Mouse (Mus musculus) urinary bladder, adult 18-20 months (tissue): ENCODE data around the gene Gm438.
"Not testable (repeated sequence)": the region's sequence is repeated elsewhere in the genome, so short reads cannot be mapped to it uniquely, and the experiment has no call there.

Experiments
- DNase-seq, 2 experiments: peaks; one replicate each; pipeline ENCODE4 v3.0.0; 2022; ENCODE audit warnings: low spot score in 2 of 2, mixed read lengths in 2 of 2

Gene Gm438

DNA sequence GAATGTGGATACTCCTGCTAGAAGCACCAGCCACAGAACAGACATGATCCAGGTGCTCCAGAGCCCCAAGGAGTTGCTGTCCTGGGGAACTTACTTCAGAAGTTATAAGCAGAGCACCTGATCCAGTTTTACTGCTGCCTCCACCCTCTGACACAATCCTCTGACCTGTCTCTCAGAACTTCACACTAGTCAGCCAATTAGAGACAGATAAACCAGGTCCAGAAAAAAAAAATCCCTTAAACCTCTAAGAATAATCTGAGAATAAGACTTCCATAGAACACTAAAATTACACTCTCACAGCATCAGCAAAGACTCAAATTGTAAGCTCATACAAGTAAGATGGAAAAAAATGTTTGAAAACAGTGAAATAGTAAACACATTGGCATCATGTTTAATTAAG lies at the start of gene Gm438:
Gm438 (minus strand) TSS at position 101 of the 400 bp plus-strand sequence.
- no peak for DNase-seq

DNA sequence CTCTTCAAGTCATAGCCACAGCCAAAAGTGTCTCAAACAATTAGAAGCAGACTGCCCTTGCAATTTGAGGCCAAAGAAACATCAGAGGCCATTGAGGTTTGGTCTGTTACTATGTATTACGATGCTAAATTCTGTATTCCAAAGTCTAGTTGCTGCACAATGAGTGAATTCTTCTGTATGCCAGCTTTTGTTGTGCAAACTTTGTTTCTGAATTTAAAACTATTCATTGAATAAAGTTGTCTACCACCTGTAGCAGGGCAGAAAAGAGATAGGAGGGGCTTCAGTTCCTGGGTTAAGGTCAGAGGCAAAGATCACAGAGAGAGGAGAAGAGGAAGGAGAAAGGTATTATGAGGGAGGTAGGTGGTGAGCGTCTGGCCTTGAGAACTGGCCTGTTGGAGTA lies 38.3 kb upstream of the Gm438 start:
- DNase-seq, result no peak

DNA sequence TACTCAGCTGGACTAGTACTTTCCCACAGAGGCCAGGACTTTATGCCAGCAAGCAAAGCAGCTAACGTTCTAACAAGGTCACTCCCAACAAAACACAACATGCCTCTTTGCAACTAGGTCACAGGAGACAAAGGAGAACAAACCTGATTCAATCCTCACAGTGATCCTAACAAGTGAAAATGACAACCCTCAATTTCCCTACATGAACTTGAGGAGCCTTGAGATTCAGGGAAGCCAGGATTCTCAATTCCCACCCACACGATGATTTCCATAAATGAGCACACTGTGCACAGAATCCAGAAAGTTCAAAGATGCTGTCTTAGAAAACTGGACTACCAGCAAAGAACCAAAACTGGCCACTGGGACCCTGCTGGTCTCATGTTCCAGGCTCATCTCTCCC lies 37.6 kb upstream of the Gm438 start:
- DNase-seq, result no peak

DNA sequence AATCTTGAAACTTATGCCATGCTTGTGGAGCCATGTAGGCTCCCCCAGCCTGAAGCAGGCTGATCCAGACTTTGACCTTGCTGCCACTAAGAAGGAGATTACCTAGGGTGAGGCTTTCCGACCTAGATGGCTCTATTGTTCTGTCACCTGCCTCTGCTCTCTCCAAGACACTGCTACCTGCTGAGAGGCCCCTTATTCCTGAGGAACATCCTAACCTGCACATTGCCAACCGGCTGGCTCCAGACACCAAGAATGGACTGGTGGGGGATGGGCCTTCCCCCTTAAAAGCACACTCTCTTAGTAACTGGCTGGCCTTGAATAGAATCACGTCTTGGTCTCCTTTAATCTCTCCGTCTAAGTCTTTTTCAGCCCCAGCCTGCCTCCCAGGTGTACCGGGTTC lies 20.8 kb upstream of the Gm438 start:
- DNase-seq, result not testable (repeated sequence)

DNA sequence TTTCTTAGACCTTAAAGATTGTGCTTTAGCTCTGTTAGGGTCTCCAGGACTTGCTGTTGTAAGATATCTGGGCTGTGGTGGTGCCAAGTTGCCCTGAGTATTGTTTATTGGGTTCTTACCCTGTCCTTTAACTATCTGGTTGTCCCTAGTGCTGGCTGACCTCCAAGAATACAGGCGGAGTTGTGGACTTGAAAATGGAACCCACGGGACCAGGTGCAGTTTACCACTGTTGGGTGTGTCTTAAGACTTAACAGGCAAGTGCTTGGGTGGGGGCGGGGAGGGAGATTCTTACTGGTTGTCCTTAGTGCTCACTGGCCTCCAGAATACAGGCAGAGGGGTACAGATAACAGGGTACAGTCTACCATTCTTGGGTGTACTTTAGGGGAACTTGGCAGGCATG lies 17.2 kb upstream of the Gm438 start:
- no peak for DNase-seq

DNA sequence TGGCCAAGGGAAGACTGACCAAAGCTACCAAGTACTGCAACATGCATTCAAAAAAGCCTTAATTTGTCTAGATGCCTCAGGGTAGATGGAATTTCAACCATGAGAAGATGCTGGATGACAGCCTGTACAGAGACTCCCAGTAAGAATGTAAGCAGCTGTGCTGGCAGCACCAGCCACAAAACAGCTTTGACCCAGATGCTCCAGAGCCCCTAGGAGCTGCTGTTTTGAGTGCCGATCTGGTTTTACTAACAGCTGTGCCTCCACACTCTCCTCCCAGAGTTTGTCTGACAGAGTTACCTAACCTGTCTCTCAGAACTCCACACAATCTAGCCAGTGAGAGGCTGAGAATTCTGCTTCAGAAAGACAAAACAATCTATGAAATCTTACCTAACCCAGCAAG lies 3.8 kb upstream of the Gm438 start:
- DNase-seq, result no peak

DNA sequence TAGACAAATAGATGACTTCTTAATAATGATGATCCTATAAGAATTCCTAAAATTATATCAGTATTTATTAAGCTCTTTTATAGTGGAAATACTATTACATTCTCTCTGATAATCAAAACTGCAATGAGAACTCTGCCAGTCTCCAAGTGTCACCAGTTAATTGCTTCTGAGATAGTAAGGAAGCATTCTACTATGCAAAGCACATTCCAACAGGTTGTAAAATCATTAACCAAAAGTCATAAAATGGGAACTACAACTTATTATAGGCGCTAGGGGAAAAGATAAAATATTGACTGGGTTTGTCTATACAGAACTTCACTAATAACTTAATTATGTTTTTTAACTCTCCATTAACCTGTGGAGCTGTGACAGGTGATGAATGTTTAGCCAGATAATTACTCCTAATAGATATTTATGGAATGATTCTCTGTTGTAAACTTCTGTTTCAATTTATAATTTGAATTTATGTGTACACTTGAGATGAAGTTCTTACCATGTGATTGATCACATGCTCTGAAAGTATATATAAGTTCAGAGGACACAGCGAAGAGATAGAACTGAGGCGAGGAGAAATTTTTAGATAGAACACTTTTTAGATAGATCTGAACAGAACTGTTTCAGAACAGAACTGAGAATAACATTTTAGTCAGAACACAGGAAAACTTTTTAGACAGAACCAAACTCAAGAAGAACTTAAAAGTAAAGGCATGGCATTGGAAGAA lies 3.7 kb downstream of the Gm438 start:
- DNase-seq, result no peak

DNA sequence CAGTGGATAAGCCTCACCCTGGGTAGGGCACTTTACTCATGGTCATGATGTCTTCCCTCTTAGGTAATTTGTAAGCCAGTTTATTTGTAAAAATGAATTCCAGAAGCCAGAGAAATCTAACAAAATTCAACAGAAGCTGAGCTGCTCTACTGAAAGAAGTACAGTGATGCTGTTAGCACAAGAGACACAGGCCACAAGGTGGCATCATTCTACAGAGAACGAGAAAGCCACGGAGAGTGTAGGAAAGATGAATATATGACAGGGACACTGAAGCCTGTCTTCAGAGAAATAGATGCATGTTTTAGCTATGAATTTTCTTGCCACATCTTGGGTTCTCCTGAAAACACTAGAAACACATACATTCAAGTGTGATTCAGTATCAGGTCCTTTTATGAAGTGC lies 20.7 kb downstream of the Gm438 start:
- DNase-seq, result peak in 1 of 2 experiments; percentile 14

DNA sequence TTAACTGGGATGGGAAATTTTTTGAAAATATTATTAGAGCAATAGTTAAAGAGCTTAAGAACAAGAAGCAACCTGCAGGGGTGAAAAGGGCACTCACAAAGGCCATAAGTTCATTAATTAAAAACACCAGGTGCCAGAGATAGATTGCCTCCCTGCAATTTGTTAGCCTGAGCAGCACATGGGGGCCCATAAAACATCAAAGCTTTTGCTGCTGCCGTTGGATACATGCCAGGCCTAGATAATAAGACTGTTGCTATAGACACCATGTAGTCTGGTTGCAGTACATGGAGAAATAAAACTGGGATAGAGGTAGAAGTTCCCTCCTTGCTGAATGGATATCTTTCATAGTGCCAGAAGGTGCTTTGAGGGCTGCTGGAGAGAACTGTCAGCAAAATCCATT lies 37.2 kb downstream of the Gm438 start:
- no peak for DNase-seq
